Mouse (Mus musculus) thymus, adult 18-20 months (tissue): ENCODE data around the gene Mtx1.
"Not testable (repeated sequence)": the region's sequence is repeated elsewhere in the genome, so short reads cannot be mapped to it uniquely, and the experiment has no call there.

Source experiments
- DNase-seq, 2 experiments: peaks; one replicate each; pipeline ENCODE4 v3.0.0; 2022; ENCODE audit warnings: mixed read lengths in 2 of 2

Mtx1 gene

GRCm38 (mm10) chr3:89238494-89238893, 11.6 kb upstream of the Mtx1 start:
- DNase-seq = no peak

DNA sequence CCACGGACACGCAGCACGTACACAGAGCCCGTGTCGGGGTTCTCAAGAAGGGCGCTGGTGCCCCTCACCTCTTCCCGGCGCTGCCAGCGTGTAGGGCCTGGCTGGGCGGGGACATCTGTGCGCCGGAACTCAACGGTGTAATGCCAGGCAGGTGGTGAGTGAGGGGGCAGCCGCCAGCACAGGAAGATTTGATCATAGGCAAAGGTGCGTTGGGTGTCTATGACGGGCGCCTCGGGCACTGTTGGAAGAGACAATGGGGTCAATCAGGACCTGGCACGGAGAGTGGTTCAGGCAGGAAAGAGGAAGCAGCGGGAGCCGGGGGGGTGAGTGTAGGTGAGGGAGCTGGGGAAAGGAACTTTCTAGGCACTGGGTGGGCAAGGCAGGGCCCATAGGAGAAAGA, 10.8 kb upstream of the Mtx1 start:
- no peak for DNase-seq

- DNase-seq = no peak
Measured at GRCm38 (mm10) chr3:89236516-89236915, 9.6 kb upstream of the Mtx1 start.

- DNase-seq = no peak
Measured at GRCm38 (mm10) chr3:89233562-89234110, 6.7 kb upstream of the Mtx1 start.

DNA sequence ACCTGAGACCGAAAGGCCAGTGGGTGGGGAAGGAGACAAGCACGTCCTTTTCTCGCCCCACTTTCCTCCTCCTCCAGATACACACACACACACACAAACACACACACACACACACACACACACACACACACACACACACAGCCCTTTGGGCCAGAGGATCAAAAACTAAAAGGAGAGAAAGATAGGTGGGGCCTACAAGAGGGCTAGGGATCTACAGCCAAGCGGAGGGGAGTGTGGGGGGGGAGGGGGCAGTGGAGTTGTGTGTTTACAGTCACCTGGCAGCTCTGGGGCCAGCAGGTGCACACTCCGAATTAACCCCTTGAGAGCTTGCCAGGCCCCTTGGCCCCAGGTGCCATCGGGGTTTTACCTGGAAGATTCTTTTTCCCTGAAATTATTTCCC, 5.7 kb upstream of the Mtx1 start:
- DNase-seq = no peak

DNA sequence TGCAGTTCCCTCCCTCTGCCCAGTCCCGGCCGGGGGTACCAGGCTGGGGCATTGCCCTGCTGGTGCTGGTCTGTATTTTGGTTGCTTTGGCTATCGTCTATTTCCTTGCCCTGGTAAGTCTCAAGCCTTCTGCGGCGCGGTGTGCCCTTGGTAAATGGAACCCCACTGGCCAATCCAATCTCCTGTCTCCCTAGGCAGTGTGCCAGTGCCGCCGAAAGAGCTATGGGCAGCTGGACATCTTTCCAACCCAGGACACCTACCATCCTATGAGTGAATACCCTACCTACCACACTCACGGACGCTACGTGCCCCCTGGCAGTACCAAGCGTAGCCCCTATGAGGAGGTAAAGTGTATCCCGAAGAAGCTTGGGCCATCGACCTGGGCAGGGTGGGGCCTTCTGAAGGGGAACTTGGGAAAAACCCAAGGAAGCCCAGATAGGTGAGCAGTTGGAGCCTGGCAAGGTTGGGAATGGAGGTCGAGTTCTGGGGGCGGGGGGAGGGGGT, 4.9 kb upstream of the Mtx1 start:
- DNase-seq = no peak

GRCm38 (mm10) chr3:89231345-89231744, 4.5 kb upstream of the Mtx1 start:
- no peak for DNase-seq

DNA sequence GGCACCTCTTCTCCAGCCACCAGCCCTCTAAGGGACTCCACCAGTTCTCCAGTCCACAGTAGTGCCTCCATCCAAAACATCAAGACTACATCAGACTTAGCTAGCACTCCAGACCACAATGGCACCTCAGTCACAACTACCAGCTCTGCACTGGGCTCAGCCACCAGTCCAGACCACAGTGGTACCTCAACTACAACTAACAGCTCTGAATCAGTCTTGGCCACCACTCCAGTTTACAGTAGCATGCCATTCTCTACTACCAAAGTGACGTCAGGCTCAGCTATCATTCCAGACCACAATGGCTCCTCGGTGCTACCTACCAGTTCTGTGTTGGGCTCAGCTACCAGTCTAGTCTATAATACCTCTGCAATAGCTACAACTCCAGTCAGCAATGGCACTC, 3.7 kb upstream of the Mtx1 start:
- DNase-seq = no peak

- no peak for DNase-seq
Measured at GRCm38 (mm10) chr3:89229276-89229675, 2.4 kb upstream of the Mtx1 start.

DNA sequence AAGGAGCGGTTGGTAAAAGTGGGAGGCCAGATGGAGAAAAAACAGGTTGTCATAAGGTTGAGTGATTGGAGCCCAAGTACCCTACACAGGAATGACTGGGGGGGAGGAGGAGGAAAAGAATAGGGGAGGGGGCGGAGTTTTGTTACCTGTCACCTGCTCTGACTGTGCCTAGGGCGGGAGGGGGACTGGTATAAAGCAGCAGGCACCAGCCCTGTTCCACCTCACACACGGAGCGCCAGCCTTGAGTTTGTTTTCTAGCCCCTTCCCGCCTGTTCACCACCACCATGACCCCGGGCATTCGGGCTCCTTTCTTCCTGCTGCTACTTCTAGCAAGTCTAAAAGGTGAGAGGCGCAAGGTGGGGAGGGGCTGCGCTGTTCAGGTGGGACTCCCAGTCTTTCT, 1.9 kb upstream of the Mtx1 start, which contains the start of gene Muc1:
TSS of gene Muc1 (plus strand) at position 222 of the 400 bp plus-strand sequence.
- DNase-seq = no peak

DNA sequence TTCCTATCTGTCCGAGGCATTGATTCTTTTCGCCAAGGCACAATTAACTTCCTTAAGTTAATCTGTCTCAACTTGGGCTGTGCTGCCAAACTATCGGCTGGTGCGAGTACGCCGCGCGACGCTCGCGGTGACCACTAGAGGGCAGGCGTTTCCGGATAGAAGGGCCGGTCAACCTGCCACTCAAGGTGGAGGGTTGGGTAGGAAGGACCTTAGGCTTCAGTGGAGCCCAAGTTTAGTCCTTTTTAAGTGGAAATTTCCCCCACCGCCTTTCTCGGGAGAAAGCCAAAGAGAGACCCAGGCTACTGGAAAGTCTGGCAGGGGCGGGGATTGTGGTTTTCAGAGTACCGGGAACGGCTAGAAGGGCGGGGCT, 1.3 kb upstream of the Mtx1 start:
- peak; percentile 58 to 71 for DNase-seq

- DNase-seq = peak; percentile 32 to 53
Measured at GRCm38 (mm10) chr3:89227307-89228179, 655 bp upstream of the Mtx1 start.

GRCm38 (mm10) chr3:89226361-89226760, 527 bp downstream of the Mtx1 start:
- DNase-seq = no peak

DNA sequence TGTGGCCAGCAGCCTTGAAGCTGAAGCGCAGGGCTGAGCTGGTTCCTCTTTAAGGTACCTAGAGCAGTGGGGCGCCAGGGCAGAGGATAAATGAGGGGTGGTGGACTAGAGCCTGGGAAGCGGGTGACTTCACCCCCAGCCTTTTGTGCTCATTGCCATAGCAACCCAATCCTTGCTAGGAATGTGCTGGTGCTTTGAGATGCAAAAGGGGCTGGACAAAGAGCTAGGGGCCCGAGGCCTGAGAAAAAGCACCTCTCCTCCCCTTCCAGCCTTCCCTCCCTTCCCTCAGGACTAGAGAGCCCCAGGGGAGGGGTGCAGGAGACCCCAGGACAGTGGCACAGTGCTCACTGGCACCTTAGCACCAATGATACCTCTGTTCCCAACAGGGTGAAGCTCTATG, 970 bp downstream of the Mtx1 start:
- DNase-seq = no peak

DNA sequence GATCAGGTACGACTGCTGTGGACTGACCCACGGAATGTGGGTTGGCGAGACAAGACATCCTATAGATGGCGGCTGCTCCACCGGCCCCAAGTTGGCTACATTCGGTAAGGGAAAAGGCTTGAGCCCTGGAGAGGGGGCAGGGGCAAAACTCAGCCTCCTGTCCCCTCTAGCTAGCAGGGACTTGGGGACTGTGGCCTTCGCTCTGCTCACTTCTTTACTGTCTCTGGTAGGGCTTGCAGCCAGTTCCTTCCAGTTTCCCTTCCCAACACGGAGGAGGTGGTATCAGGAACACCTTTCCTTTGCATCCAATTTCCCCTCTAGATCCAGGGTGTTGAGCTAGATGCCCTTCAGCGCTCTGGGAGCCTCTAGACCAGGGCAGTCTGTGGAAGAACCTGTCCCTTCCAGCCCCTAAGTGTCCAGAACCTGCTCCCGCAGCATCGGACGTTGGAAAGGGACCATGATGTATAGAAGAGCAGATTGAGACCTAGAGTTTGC, 1.5 kb downstream of the Mtx1 start:
- no peak for DNase-seq

DNA sequence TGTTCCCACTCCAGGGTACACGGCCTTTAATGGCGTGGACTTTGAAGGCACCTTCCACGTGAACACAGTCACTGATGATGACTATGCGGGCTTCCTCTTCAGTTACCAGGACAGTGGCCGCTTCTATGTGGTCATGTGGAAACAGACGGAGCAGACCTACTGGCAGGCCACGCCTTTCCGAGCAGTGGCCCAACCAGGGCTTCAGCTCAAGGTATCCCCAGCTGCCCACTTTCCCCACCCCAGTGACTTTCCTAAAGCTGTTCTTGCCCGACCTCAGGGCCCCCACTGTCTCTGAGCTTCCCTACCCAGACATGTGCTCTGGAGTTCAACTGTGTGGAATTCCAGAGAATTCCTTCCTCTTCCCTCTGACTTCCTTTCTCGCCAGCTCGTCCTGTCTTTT, 2.1 kb downstream of the Mtx1 start:
- DNase-seq = no peak

DNA sequence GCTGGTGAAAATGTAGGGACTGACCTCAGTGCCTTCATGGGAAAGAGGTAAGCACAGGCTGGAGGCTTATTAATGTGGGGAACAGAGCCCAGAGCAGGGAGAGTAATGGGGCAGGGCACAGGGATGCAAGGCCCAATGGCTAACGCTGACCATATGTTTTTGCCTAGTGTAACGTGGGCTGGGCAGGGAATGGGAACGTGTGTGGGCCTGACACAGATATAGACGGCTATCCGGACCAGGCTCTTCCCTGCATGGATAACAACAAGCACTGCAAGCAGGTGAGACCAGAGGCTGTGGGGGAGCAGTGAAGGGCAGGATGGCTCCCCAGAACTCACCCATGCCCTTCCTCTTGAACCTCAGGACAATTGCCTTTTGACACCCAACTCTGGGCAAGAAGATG, 5.7 kb downstream of the Mtx1 start:
- DNase-seq = no peak

GRCm38 (mm10) chr3:89219546-89219945, 7.3 kb downstream of the Mtx1 start:
- DNase-seq = no peak

GRCm38 (mm10) chr3:89218271-89218670, 8.6 kb downstream of the Mtx1 start:
- no peak for DNase-seq

GRCm38 (mm10) chr3:89216407-89216806, 10.5 kb downstream of the Mtx1 start:
- DNase-seq = not testable (repeated sequence)

- DNase-seq = peak; percentile 59 to 68
Measured at GRCm38 (mm10) chr3:89215853-89216252, 11.0 kb downstream of the Mtx1 start.

DNA sequence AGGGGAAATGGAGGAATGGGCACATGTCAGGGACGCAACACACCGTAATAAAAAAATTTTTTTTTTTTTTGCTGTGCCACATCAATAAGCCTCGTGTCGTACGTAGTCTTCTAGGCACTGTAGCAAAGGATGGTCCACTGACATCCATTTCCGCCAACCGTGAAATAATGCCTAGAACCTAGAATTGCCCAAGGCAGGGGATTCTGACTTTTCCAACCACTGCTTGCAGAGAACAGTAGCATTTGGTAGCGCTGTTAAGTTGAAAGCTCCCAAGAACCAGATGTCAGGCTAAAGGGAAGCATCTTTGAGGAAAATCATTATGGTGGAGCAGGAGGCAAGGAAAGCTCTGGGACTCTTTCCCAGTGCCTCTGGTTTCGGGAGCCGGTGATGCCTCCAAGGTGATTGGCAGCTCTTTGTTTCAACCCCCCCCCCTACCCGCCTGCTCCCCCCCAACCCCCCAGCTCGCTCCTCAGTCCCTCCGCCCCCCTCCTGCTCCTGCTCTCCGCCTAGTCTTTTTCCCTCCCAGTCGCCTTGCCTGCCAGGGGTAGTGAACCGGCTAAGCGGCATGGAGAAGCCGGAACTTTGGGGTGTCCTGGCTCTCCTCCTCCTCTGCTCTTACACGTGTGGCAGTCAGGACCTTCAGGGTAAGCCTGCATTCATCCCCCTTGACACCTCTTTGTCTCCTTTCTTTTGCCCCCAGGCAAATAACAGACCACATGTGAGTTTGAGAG, 12.0 kb downstream of the Mtx1 start, which contains the start of gene Thbs3:
TSS of gene Thbs3 (plus strand) at position 500 of the 731 bp plus-strand sequence.
- DNase-seq = no peak

GRCm38 (mm10) chr3:89213803-89214530, 12.9 kb downstream of the Mtx1 start:
- DNase-seq = peak; percentile 80 to 83
